Mouse (Mus musculus) G1E (cell line): ENCODE measurements around the gene Gpc4. TPM values are rescaled to one million over a fixed set of nuclear protein-coding genes. Genes with fewer than 3 reads are reported as not detected.

Experiments used
- ATAC-seq: 2 replicates; pipeline ENCODE4 v1.8.0; 2016; ENCODE audit warnings: mild to moderate bottlenecking; ENCODE audit not compliant: insufficient number of reproducible peaks, poor library complexity, low FRiP score, severe bottlenecking; ENCODE audit errors: extremely low read depth
- DNase-seq: peaks from one replicate; pipeline ENCODE4 v3.0.0; 2012; ENCODE audit warnings: low spot score
- H3K27me3 ChIP-seq: 2 replicates; pipeline ENCODE4 v1.6.1; 2012; ENCODE audit warnings: mild to moderate bottlenecking, low read length, inconsistent platforms; ENCODE audit not compliant: insufficient read depth
- H3K36me3 ChIP-seq: replicated peaks from 2 replicates; pipeline ENCODE3; 2012; ENCODE audit warnings: mild to moderate bottlenecking, inconsistent platforms
- H3K4me1 ChIP-seq: 2 replicates; pipeline ENCODE4 v1.6.1; 2012; ENCODE audit warnings: low read depth, low read length, inconsistent platforms, mixed read lengths; ENCODE audit not compliant: insufficient read depth
- H3K4me3 ChIP-seq: 2 replicates; pipeline ENCODE4 v1.5.1; 2012; ENCODE audit warnings: low read depth, mild to moderate bottlenecking, inconsistent platforms, low read length, moderate library complexity, mixed read lengths
- H3K9me3 ChIP-seq: replicated peaks from 2 replicates; pipeline ENCODE4 v1.6.1; 2012; ENCODE audit warnings: inconsistent platforms
- CTCF ChIP-seq: IDR thresholded peaks from 2 replicates; pipeline ENCODE4 v1.5.1; 2012; ENCODE audit warnings: low read depth, low read length, inconsistent platforms, mixed read lengths
- GATA1 ChIP-seq: IDR thresholded peaks from 2 replicates; pipeline ENCODE4 v1.6.1; 2012; ENCODE audit warnings: borderline replicate concordance, low read length, inconsistent platforms, mixed read lengths
- GATA2 ChIP-seq: IDR thresholded peaks from 2 replicates; pipeline ENCODE4 v1.6.1; 2012; ENCODE audit warnings: low read depth, low read length, inconsistent platforms, borderline replicate concordance
- POLR2AphosphoS5 ChIP-seq: IDR thresholded peaks from 2 replicates; pipeline ENCODE4 v1.6.1; 2012; ENCODE audit warnings: low read depth, low read length, inconsistent platforms; ENCODE audit not compliant: insufficient replicate concordance
- TAL1 ChIP-seq: conservative IDR thresholded peaks from 2 replicates; pipeline ENCODE4 v1.6.1; 2012; ENCODE audit warnings: low read depth, low read length, inconsistent platforms, mixed read lengths
- polyA plus RNA-seq: library from polyadenylated mRNA; stranded (reverse); fragments of >175 nt; gene quantifications from 2 replicates; pipeline ENCODE4 v1.2.3, GENCODE M21; 2012
- total RNA-seq, 2 experiments: library from RNA; stranded (forward) in 1 of 2; stranded (reverse) in 1 of 2; fragments of 200-1000 nt in 1 of 2; fragments of >200 nt in 1 of 2; fragmentation: Nextera tagmentation in 1 of 2; gene quantifications; 2 replicates each; pipeline ENCODE4 v1.2.3; 2014 to 2017

Gene Gpc4
- total and polyA plus RNA-seq, 3 experiments = 22.7 to 86.4 (median 23.6) TPM

GRCm38 (mm10) chrX:52138461-52139075 lies 26.5 kb downstream of the Gpc4 start:
- ATAC-seq (no peak), DNase-seq (no peak)

DNA sequence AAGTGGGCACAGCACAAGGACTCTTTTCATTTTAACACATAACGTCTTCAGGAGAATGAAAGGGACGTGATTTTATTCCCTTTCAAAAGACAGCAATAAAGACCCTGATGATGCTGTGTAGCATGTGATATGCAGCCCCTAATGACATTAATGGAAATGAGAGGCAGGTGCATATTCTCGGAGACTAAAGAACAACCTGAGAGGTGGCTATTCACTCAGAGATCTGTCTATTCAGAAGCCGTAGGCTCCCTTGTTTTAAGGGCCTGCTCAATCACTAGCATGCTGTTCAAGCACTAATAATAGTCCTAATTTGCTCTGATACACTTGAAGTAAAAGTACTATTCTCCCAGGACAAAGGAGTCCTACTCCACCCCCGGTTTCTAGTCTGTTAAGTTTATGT lies 27.0 kb downstream of the Gpc4 start:
- H3K4me1 ChIP-seq = peaks cover 38% of the 10 kb centered on the region
- no peaks in the 10 kb centered on the region for H3K27me3 ChIP-seq
- DNase-seq (no peak), ATAC-seq (no peak)
- H3K9me3 ChIP-seq = no peaks in the 10 kb centered on the region
- H3K4me3 ChIP-seq = no peak overlapping the region
- no peak for TF ChIP-seq TAL1
- TF ChIP-seq POLR2AphosphoS5 = no peak
- no peak for TF ChIP-seq CTCF
- TF ChIP-seq GATA1 = no peak
- peaks cover 17% of the 10 kb centered on the region for H3K36me3 ChIP-seq

More at GRCm38 (mm10) chrX:52138461-52139075, 26.5 kb downstream of the Gpc4 start:
- Histone ChIP-seq H3K9me3 (no peaks in the 10 kb centered on the region), H3K4me1 (peaks cover 38% of the 10 kb centered on the region), H3K4me3 (no peak overlapping the region), H3K36me3 (peaks cover 17% of the 10 kb centered on the region), H3K27me3 (no peaks in the 10 kb centered on the region)
- no peak for TF ChIP-seq CTCF
- TF ChIP-seq TAL1 = no peak
- TF ChIP-seq GATA2 = no peak
- no peak for TF ChIP-seq GATA1
- TF ChIP-seq POLR2AphosphoS5 = no peak

GRCm38 (mm10) chrX:52136525-52136924 lies 28.5 kb downstream of the Gpc4 start:
- TF ChIP-seq TAL1 (no peak), GATA2 (no peak), GATA1 (no peak), POLR2AphosphoS5 (no peak), CTCF (no peak)
- DNase-seq = no peak
- Histone ChIP-seq H3K36me3 (peaks cover 11% of the 10 kb centered on the region), H3K4me1 (peaks cover 29% of the 10 kb centered on the region), H3K9me3 (no peaks in the 10 kb centered on the region), H3K27me3 (no peaks in the 10 kb centered on the region), H3K4me3 (no peak overlapping the region)
- no peak for ATAC-seq

GRCm38 (mm10) chrX:52129604-52130003 lies 35.4 kb downstream of the Gpc4 start:
- Histone ChIP-seq H3K4me3 (no peak overlapping the region), H3K9me3 (no peaks in the 10 kb centered on the region), H3K36me3 (peaks cover 22% of the 10 kb centered on the region), H3K4me1 (peaks cover 17% of the 10 kb centered on the region), H3K27me3 (no peaks in the 10 kb centered on the region)
- no peak for ATAC-seq
- DNase-seq = no peak
- no peak for TF ChIP-seq TAL1
- no peak for TF ChIP-seq GATA1
- no peak for TF ChIP-seq POLR2AphosphoS5
- no peak for TF ChIP-seq GATA2
- no peak for TF ChIP-seq CTCF

GRCm38 (mm10) chrX:52128794-52129193 lies 36.3 kb downstream of the Gpc4 start:
- no peak overlapping the region for H3K4me3 ChIP-seq
- H3K36me3 ChIP-seq = peaks cover 19% of the 10 kb centered on the region
- TF ChIP-seq POLR2AphosphoS5 (no peak), GATA2 (no peak), TAL1 (no peak), GATA1 (no peak), CTCF (no peak)
- DNase-seq (no peak), ATAC-seq (no peak)
- H3K4me1 ChIP-seq = peaks cover 16% of the 10 kb centered on the region
- H3K27me3 ChIP-seq = no peaks in the 10 kb centered on the region
- no peaks in the 10 kb centered on the region for H3K9me3 ChIP-seq

DNA sequence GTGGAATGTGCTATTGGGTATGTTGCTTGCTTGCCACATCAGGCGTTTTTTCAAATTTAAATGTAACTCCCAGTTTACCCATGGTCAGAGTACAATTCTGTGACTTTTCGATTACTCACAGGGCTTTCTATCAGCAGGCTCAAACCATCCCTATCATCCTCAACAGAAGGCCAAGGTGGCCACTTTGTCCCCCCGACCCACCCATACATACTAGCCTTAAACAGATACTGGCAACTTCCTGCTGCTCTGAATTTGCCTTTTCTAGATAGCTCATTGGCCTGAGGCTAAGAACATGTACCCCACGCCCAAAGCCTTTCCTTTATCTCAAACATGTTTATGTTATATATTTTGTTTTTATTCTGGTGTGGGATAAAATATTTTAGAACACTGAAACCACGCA lies 51.4 kb downstream of the Gpc4 start:
- no peak for ATAC-seq
- H3K4me3 ChIP-seq = no peak overlapping the region
- H3K36me3 ChIP-seq = peaks cover 16% of the 10 kb centered on the region
- no peaks in the 10 kb centered on the region for H3K27me3 ChIP-seq
- no peak for TF ChIP-seq POLR2AphosphoS5
- H3K9me3 ChIP-seq = no peaks in the 10 kb centered on the region
- no peak for DNase-seq
- peaks cover 36% of the 10 kb centered on the region for H3K4me1 ChIP-seq

DNA sequence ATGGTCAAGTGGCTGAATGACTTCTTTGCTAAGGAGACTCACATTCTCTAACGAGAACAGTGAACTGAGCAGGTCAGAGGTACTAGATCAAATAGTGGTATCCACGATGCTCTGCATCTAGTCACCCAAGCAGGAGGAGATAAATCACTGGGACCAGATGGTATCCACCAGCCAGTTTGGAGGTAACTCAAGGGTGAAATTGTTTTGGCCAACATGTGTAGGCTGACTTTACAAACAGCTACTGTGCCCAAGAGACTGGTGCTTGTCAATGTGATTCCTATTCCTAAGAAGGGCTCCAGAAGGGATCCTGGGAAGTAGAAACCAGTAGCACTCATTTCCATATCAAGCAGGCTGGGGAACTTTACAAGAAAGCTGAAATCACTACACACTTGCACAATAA lies 55.4 kb downstream of the Gpc4 start:
- Histone ChIP-seq H3K27me3 (no peaks in the 10 kb centered on the region), H3K36me3 (peaks cover 17% of the 10 kb centered on the region), H3K9me3 (no peaks in the 10 kb centered on the region), H3K4me1 (peaks cover 31% of the 10 kb centered on the region), H3K4me3 (no peak overlapping the region)
- TF ChIP-seq CTCF (no peak), TAL1 (no peak)
- DNase-seq (no peak), ATAC-seq (no peak)
